Mouse (Mus musculus): Measurements from ENCODE around the gene Bcl7c. TPM values are rescaled to one million over a fixed set of nuclear protein-coding genes. Genes with fewer than 3 reads are reported as not detected.
"Not testable (repeated sequence)": the region's sequence is repeated elsewhere in the genome, so short reads cannot be mapped to it uniquely, and the experiment has no call there.

The Bcl7c gene
- polyA plus RNA-seq, 1 experiment from 2014 or later: 41.1 TPM

DNA sequence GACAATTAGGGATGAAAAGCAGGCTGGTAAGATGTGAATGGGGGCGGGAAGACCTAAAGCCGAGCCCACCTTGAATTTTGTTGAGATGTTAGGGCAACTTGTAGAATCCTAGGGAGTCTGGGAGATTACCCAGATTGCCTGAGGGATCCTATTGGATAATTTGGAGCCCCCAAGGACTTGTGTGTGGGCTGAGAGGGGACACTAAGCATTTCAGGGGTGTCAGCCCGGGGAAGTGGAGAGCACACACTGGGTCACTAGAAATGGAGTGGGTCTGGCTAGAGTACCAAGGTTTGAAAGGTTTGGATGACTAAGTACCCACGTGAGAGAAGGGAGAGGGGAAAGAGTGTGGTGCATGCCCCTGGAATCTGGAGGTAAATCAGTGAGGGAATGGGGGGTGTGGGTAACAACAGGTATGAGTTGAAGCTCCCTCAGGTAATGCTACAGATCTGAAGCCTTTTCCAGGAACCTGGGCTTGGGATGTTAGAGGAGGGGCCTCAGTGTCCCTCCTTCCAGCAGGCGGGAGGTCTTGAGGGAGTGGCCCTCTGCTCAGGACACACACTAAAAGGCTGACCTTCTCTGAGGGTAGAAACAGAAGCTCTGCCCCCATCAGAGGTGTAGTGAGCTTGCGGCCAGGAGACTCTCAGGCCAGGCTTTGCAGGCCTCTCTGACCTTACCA, 39.0 kb upstream of the Bcl7c start:
- Histone ChIP-seq H3K36me3 (ENCODE audit: control insufficient read depth, insufficient read depth, low read length) (peaks cover 45% of the 10 kb centered on the region), H3K4me3 (ENCODE audit: control insufficient read depth in 1 of 2, insufficient read depth in 1 of 2, low read depth in 1 of 2, low read length in 2 of 2) (peak overlapping the region; percentile 73 to 78), H3K9me3 (ENCODE audit: control insufficient read depth, low read length) (no peaks in the 10 kb centered on the region), H3K4me1 (ENCODE audit: control insufficient read depth in 2 of 2, insufficient read depth in 2 of 2, low read length in 2 of 2) (peaks cover 6 to 13% of the 10 kb centered on the region in 2 experiments), H3K9ac (ENCODE audit: low read length) (peak overlapping the region; percentile 85), H3K27ac (replicated peaks in 1 of 2; ENCODE audit: control insufficient read depth in 1 of 2, insufficient read depth in 1 of 2, low read depth in 2 of 2, low read length in 2 of 2) (0 out of 4 replicates have a peak overlapping the region, but pooled peaks of 1 of the 2 experiments have one; percentile 83), H3K27me3 (ENCODE audit: control insufficient read depth, insufficient read depth, low read length) (no peaks in the 10 kb centered on the region), H3K4me2 (ENCODE audit: low read length) (peak overlapping the region; percentile 96)
- no peak for ATAC-seq (ENCODE audit: insufficient number of reproducible peaks, insufficient read depth, low FRiP score, low read depth)
- WGBS: 62% methylated on average over 6 of the region's 6 CpGs

DNA sequence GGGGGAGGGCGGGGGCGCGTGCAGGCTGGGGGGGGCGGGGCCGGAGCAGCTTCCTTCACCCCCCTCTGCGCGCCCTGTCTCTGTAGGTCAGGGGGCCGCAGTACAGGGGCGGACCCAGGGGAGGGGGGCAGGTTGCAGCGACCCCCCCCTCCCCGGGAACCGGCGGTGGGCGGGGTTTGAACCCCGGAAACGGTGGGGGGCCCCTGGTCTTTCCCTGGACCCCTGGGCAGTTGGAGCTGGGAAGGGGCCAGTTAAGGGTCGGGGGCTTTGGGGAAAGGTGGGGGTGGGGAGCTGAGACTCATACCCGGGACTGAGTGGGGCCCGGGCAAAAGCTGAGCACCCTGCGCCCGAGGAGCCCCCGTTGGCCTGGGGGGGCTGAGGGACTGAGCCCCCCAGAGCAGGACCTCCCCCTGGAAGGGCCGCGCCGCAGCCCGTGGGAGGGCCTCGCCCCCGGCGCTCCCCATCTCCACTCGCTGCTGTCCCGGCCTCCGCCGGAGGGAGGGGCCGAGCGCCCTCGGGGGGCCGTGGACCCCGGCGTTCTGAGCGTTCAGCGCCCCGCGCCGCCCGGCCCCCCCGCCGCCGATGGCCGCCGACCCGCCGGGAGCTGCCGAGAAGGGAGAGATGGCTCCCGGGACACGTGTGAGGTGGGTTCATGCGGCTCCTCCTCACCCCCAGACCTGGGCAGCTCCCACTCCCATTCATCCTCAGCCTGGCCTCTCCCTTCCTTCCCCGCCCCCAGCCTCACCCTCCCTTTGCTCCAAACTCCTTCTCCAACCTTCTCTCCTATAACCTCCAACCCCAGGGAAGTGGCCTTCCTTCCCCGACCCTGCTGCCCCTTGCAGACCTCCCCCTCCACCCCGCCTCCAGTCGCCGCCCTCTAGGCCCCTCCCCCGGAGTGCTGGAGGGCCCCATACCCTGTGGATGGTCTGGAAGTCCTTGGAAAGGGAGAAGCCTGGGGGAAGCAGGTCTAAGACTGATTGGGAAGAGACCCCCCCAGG, 38.1 kb upstream of the Bcl7c start:
- Histone ChIP-seq H3K36me3 (ENCODE audit: control insufficient read depth, insufficient read depth, low read length) (peaks cover 37% of the 10 kb centered on the region), H3K4me3 (ENCODE audit: control insufficient read depth in 1 of 2, insufficient read depth in 1 of 2, low read depth in 1 of 2, low read length in 2 of 2) (peak overlapping the region; percentile 73 to 78), H3K9me3 (ENCODE audit: control insufficient read depth, low read length) (no peaks in the 10 kb centered on the region), H3K27ac (replicated peaks in 1 of 2; ENCODE audit: control insufficient read depth in 1 of 2, insufficient read depth in 1 of 2, low read depth in 2 of 2, low read length in 2 of 2) (peak overlapping the region in 1 of 2 experiments; percentile 83; a peak in 2 of 4 replicates), H3K9ac (ENCODE audit: low read length) (peak overlapping the region; percentile 85), H3K27me3 (ENCODE audit: control insufficient read depth, insufficient read depth, low read length) (no peaks in the 10 kb centered on the region), H3K4me2 (ENCODE audit: low read length) (peak overlapping the region; percentile 96), H3K4me1 (ENCODE audit: control insufficient read depth in 2 of 2, insufficient read depth in 2 of 2, low read length in 2 of 2) (peaks cover 6 to 13% of the 10 kb centered on the region in 2 experiments)
- peak; percentile 5 for ATAC-seq (ENCODE audit: insufficient number of reproducible peaks, insufficient read depth, low FRiP score, low read depth)
- WGBS: 0% methylated on average over 32 of the region's 62 CpGs

DNA sequence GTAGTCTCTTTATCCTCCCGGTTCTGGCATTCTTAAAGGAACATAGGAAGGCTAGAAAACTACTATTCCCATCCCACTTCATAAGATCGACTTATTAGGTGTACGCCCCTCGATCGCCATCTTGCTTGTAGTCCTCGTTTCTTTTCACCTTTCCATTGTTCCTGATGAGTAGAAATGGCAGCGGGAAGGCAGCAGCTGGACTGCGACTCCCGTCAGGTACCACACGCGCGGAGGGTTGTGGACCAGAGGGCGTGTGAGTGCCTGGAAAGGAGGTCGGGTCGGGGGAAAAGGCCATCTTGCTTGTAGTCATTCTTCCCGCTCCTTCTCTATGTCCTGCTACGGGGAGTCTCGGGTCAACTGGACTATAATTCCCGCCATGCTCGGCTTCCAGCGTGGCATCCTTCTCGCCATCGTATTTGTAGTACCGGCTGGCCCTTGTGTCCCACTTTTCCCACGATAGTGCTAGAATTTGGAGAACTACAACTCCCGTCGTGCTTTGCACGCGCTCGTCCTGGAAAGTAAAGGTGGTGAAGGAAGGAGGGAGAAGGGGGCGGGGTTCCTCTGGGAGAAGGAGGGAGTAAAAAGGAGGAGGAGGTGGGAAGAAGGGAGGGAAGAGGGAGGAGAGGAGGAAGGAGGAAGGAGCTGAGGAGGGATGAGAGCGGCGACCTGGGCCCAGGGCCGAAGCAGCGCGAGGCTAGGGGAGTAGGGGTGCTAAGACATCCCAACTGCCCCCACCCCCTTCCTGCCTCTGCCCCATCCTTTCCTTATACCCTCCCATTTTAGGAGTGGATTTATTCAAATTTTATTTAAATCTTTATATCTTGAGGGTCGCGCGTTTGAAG, 37.1 kb upstream of the Bcl7c start:
- no peaks in the 10 kb centered on the region for H3K27me3 ChIP-seq (ENCODE audit: control insufficient read depth, insufficient read depth, low read length)
- peaks cover 28% of the 10 kb centered on the region for H3K36me3 ChIP-seq (ENCODE audit: control insufficient read depth, insufficient read depth, low read length)
- H3K4me3 ChIP-seq (ENCODE audit: control insufficient read depth in 1 of 2, insufficient read depth in 1 of 2, low read depth in 1 of 2, low read length in 2 of 2): peak overlapping the region; percentile 73 to 78
- no peaks in the 10 kb centered on the region for H3K9me3 ChIP-seq (ENCODE audit: control insufficient read depth, low read length)
- H3K9ac ChIP-seq (ENCODE audit: low read length): peak overlapping the region; percentile 85
- ATAC-seq (ENCODE audit: insufficient number of reproducible peaks, insufficient read depth, low FRiP score, low read depth): peak; percentile 80
- WGBS: under 1% methylated on average over 39 of the region's 39 CpGs
- peak overlapping the region; percentile 83 to 90 for H3K27ac ChIP-seq (replicated peaks in 1 of 2; ENCODE audit: control insufficient read depth in 1 of 2, insufficient read depth in 1 of 2, low read depth in 2 of 2, low read length in 2 of 2)
- peaks cover 6 to 13% of the 10 kb centered on the region in 2 experiments for H3K4me1 ChIP-seq (ENCODE audit: control insufficient read depth in 2 of 2, insufficient read depth in 2 of 2, low read length in 2 of 2)
- H3K4me2 ChIP-seq (ENCODE audit: low read length): peak overlapping the region; percentile 96

DNA sequence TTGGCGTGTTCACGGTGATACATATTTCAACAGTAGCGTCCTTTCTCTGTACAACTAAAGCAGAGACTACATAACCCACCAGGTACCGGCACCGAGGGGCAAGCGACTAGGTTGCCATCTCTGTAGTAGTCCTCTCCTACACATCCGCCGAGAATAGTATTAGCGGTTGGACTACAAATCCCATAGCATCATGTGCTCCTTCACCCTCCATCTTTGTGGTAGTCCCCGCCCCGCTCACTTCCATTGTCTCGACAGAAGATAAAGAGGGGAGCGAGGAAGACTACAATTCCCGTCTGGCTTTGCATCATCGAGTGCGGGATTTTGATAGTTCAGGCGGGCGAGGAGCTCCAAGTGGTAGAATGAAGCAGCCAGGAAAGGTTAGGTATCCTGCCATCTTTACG, 36.5 kb upstream of the Bcl7c start:
- ATAC-seq (ENCODE audit: insufficient number of reproducible peaks, insufficient read depth, low FRiP score, low read depth): peak; percentile 82
- under 1% methylated on average over 19 of the region's 19 CpGs for WGBS
- peak overlapping the region; percentile 73 to 78 for H3K4me3 ChIP-seq (ENCODE audit: control insufficient read depth in 1 of 2, insufficient read depth in 1 of 2, low read depth in 1 of 2, low read length in 2 of 2)
- peak overlapping the region; percentile 96 for H3K4me2 ChIP-seq (ENCODE audit: low read length)
- peak overlapping the region; percentile 83 to 90 for H3K27ac ChIP-seq (replicated peaks in 1 of 2; ENCODE audit: control insufficient read depth in 1 of 2, insufficient read depth in 1 of 2, low read depth in 2 of 2, low read length in 2 of 2)
- no peaks in the 10 kb centered on the region for H3K27me3 ChIP-seq (ENCODE audit: control insufficient read depth, insufficient read depth, low read length)
- H3K9me3 ChIP-seq (ENCODE audit: control insufficient read depth, low read length): no peaks in the 10 kb centered on the region
- H3K9ac ChIP-seq (ENCODE audit: low read length): peak overlapping the region; percentile 85
- peaks cover 6 to 13% of the 10 kb centered on the region in 2 experiments for H3K4me1 ChIP-seq (ENCODE audit: control insufficient read depth in 2 of 2, insufficient read depth in 2 of 2, low read length in 2 of 2)
- peaks cover 21% of the 10 kb centered on the region for H3K36me3 ChIP-seq (ENCODE audit: control insufficient read depth, insufficient read depth, low read length)

DNA sequence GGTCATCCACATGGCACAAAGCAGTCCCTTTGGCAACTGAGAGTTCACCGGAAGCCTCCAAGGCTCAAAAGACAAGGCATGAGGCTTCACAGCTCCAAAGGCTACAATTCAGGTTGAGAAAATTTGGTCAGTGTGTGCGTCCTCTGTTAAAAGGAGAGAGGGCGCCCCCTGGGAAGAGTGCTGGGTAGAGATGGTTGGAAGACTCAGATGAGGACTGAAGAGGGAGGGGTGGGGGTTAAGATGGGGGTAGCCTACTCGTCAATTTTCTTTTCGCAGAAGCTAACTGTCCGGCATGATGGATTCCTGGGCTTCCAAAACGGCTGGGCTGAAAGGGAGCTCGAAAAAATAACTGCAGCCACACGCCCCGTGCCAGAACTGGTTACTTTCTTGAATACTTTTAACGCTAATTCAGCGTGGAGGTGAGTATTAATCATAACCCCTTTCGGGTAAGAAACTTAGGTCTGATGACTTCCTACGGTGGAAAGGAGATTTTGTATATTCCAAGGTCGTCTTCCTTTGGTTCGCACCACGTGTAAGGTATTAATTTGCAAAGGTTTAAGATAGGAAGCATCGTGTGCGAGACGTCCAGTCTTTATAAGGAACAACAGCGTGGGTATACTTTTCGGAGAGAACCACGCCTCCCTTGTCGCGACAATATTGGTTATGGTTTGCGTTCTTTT, 35.8 kb upstream of the Bcl7c start, which contains the start of gene Fbxl19:
TSS of gene Fbxl19 (plus strand) at position 178 of the 680 bp plus-strand sequence.
- Histone ChIP-seq H3K9me3 (ENCODE audit: control insufficient read depth, low read length) (no peaks in the 10 kb centered on the region), H3K36me3 (ENCODE audit: control insufficient read depth, insufficient read depth, low read length) (peaks cover 14% of the 10 kb centered on the region), H3K27me3 (ENCODE audit: control insufficient read depth, insufficient read depth, low read length) (no peaks in the 10 kb centered on the region), H3K4me1 (ENCODE audit: control insufficient read depth in 2 of 2, insufficient read depth in 2 of 2, low read length in 2 of 2) (peaks cover 6 to 13% of the 10 kb centered on the region in 2 experiments), H3K4me2 (ENCODE audit: low read length) (peak within 1 kb of the TSS; percentile 96), H3K27ac (replicated peaks in 1 of 2; ENCODE audit: control insufficient read depth in 1 of 2, insufficient read depth in 1 of 2, low read depth in 2 of 2, low read length in 2 of 2) (peak within 1 kb of the TSS; percentile 83 to 90), H3K9ac (ENCODE audit: low read length) (peak within 1 kb of the TSS; percentile 85), H3K4me3 (ENCODE audit: control insufficient read depth in 1 of 2, insufficient read depth in 1 of 2, low read depth in 1 of 2, low read length in 2 of 2) (peak within 1 kb of the TSS; percentile 73 to 78)
- no peak for ATAC-seq (ENCODE audit: insufficient number of reproducible peaks, insufficient read depth, low FRiP score, low read depth)
- under 1% methylated on average over 26 of the region's 26 CpGs for WGBS

DNA sequence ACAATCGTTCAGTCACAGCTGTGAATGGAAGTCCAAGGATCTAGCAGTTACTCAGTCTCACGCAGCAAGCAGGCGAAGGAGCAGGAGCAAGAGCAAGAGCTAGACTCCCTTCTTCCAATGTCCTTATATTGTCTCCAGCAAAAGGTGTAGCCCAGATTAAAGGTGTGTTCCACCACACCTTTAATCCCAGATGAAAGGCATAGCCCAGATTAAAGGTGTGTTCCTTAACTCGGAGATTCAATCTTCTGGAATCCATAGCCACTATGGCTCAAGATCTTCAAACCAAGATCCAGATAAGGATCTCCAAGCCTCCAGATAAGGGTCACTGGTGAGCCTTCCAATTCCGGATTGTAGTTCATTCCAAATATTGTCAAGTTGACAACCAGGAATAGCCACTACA, 23.3 kb upstream of the Bcl7c start, which contains the start of gene Ctf2:
TSS of gene Ctf2 (minus strand) at position 101 of the 400 bp plus-strand sequence.
- not testable (repeated sequence) for H3K4me1 ChIP-seq (ENCODE audit: control insufficient read depth in 2 of 2, insufficient read depth in 2 of 2, low read length in 2 of 2); H3K4me3 ChIP-seq (ENCODE audit: control insufficient read depth in 1 of 2, insufficient read depth in 1 of 2, low read depth in 1 of 2, low read length in 2 of 2); H3K9ac ChIP-seq (ENCODE audit: low read length); H3K9me3 ChIP-seq (ENCODE audit: control insufficient read depth, low read length); ATAC-seq (ENCODE audit: insufficient number of reproducible peaks, insufficient read depth, low FRiP score, low read depth); H3K36me3 ChIP-seq (ENCODE audit: control insufficient read depth, insufficient read depth, low read length); H3K4me2 ChIP-seq (ENCODE audit: low read length); H3K27me3 ChIP-seq (ENCODE audit: control insufficient read depth, insufficient read depth, low read length); H3K27ac ChIP-seq (replicated peaks in 1 of 2; ENCODE audit: control insufficient read depth in 1 of 2, insufficient read depth in 1 of 2, low read depth in 2 of 2, low read length in 2 of 2)
- no CpG with 5 or more reads among the region's 5 CpGs for WGBS

Data from heart, embryonic 14.5 days (tissue).